Mouse (Mus musculus): ENCODE results near the gene Il6st.
A peak's percentile ranks its signal among the peaks of the same experiment; 100 is the strongest.

Gene Il6st

DNA sequence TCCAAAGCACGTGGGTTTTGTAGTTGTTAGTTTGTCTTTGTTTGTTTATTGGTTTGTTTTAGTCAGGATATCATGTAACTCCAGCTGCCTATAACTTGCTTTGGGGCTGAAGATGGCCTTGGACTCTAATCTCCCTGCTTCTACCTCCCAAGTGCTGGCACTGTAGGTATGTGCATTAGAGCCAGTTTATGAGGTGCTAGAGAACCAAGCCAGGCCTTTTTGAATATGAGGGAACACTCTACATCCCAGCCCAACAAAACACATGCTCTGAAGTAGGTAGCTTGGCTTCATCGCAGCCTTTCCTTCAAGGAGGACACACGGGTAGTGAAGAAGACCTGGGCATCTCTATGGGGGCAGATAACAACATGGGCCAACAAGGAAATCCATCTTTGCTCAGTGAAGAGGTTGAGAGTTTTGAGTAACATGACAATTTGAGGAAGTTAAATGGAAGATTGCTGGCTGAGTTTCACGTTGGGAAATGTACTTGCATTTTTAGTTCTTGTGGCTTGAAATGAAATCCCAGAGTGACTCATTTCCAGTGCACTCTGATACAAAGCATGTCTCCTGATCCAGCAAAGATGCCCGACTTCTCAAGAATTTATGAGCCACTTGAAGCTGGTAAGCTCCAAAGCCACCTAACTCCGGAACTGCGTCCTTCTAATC lies 20.9 kb upstream of the Il6st start:
- DNase-seq (ENCODE audit: low spot score in 2 of 2) = no peak

DNA sequence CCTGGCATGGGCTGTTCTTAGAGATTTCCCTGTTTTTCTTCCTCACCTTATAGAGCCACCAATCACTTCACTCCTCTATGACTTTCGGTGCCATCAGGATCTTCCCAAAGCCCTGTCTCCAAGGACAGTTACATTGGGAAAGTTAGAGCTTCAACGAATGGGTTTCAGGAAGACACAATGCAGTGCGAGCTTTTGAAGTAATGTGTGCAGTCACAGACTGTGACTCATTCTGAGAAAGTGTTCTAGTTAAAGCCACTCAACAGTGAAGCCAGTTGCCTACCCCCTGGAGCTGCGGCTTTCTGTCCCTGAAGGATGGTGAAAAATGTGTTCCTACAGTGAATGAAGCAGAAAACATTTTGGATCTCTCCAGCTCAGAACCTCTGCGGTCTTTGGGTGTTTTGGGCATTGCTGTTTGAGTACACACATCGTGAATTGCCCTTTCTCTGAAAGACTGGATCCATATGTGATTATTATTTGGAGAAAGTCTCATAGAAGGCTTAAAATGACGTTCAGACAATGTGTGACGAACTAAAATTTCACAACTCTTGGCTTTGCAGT lies 16.7 kb upstream of the Il6st start:
- peak in 1 of 2 experiments; percentile 7 for DNase-seq (ENCODE audit: low spot score in 2 of 2)

DNA sequence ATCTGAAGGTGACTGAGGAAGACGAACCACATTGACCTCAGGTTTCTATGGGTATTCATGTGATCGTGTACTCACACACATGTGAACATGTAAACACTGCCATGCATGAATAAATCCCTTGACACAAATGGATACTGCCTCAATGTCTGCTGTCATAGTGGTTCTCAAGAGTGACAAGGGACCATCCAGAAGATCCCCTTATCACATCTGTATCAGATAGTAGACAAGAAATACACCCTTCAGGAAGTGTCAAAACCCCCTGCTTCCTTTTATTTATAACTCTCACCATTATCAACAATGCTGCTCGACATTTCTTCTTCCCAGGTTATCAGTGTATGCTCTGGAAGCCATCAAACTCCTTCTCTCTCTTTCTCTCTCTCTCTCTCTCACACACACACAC lies 13.7 kb upstream of the Il6st start:
- no peak for DNase-seq (ENCODE audit: low spot score in 2 of 2)

DNA sequence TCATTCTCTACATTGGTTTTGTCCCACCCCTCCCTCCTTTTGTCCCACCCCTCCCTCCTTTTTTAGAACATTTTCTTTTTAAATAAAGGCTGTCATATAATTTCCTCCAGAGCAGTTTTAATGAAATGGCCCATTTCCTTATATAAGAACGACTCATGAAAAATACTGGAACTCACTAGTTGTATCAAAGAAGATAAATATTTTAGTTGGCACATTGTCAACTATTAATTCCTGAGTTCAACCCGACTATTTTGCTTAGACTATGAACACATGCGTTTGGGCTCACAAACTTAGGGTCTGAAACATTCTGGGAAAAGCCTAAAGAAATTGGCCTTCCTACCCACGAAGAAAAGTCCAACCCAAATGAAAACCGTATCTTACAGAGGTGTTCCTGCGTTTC lies 6.5 kb upstream of the Il6st start:
- DNase-seq (ENCODE audit: low spot score in 2 of 2) = peak in 1 of 2 experiments; percentile 7

DNA sequence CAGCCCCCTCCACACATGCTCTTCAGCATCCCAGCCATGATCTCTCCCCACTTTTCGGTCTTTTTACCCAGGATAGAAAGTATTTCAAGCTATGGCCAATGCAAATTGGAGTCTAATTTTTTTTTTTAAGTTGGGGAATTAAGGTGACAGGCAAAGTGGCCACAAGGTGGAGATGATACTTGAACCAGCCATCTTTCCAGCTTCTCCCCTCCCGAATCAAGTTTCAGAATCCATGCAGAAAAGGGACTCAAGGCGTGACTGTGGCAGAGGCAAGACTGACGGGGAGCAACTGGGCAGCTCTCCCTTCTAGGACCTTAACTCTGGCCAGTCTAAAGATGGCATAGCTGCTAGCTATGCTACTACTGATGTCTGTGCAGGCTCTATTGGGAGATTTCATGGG lies 5.9 kb upstream of the Il6st start:
- DNase-seq (ENCODE audit: low spot score in 2 of 2) = peak in 1 of 2 experiments; percentile 4

DNA sequence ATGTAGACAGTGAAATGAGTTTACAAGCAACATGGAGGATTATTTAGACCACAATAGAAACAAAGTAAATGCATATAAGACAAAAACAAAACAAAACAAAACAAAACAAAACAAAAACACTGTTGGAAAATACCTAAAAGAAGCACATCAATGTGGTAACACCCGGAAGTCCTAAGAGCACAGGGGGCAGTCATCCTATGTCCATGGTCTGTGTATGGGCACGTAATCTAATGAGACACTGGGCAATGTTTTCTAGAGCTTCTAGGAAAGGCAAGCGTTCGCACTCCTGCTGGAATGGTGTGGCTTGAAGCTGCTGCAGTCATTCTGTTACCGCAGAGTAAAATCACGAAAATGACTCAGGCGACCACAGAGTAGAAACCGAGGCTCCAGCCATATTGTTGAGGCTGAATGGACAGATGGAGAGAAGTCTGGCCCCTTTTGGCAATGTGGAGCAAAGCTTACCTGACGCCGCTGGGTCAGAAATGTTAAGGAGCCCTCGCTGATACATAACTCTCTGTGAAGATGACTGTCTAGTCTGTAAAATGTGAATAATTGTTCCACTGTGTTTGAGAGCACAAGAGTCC lies 5.3 kb upstream of the Il6st start:
- peak in 1 of 2 experiments; percentile 9 for DNase-seq (ENCODE audit: low spot score in 2 of 2)

DNA sequence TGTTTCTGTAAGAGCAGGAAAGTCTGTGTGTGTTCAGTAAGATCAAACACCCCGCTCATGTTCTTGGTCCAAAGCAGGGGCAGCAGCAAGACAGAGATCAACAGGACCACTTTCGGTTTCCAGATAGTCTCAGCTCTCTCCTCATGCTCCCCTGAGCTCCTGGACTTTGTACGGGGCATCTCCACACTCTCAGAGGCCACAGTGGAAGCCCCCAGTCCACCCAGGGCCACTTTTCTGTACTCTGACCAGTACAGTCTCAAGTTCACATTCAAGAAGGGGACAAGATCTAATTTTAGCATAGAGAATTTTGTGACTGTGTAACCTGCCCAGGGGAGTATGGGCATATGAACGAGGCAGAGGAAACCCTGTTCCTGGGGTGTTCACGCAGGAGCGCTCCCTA lies 3.9 kb upstream of the Il6st start:
- peak in 1 of 2 experiments; percentile 11 for DNase-seq (ENCODE audit: low spot score in 2 of 2)

DNA sequence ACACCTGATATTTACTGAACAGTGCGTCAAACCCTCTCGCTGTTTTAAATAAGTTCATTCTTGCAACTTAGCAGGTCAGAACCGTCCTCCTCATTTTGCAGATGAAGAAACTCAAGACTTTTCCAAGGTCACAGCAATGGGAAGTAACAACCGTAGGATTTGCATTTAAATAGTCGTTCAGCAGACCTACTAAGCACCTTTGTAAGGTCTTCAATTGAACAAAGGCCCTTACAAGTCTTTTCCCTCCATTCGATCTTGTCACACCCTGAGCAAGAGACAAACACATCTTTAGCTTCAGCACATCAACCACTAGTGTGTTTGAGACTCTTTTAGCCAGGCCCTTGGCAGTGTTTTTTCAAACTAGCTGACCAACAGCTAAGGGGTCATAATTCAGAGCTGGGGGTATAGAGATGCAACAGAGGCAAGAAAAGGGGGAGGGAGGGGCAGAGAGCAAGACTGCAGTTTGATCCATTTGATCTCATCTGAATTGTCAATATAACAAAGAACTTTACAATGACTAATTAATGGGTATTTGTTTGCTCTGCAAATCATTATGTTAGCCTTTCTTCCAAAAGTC lies 1.4 kb upstream of the Il6st start:
- no peak for DNase-seq (ENCODE audit: low spot score in 2 of 2)

DNA sequence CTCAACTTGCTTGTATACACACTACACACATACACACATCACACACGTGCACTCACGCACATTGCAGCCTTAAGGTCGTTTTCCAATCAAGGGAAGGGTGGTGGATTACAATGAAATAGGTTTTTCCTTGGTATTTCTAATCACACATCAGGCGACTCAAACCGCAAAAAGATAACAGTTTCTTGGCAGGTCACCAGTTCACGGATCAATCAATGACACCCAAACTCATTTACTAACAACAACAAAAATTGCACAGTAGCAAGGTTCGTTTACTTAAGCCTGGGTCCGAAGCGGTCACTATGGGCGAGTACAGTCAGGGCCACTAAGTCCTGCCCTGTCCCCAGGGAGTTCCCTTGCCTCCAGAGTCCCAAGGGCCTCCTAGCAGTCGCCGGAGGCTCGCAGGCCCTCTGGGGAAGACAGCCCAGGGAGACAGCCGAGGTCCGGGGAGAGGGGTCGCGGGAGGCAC lies 500 bp upstream of the Il6st start:
- no peak for DNase-seq (ENCODE audit: low spot score in 2 of 2)

DNA sequence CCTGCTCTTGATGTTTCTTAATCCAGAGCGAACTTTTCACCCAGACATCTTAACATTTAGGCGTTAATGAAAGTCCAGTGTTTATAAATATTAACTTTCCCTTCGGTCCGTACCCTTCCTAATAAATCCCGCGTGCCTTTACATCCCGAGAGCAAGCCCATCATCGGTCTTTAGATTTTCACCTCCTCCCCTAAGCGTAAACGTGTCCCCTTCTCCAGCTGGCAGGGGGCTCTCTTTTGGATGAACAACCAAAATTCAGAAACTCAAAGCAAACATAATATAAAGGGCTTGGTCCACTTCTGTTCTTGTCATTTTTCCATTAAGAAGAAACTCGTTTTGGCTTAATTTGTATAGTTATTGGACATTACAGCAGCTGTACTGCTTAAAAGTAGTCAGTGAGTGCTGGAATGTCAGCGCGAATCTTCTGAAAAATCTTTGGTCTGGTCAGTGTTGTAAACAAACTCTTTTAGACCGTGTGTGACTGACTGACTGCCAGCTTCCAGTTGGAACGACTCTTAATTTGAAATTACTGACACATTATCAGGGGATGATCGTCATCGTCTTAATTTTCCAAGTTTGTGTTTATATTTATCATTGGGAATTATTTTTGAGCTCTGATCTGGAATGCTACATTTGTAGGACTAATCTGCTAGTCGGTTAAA lies 887 bp downstream of the Il6st start:
- DNase-seq (ENCODE audit: low spot score in 2 of 2) = peak in 1 of 2 experiments; percentile 12

DNA sequence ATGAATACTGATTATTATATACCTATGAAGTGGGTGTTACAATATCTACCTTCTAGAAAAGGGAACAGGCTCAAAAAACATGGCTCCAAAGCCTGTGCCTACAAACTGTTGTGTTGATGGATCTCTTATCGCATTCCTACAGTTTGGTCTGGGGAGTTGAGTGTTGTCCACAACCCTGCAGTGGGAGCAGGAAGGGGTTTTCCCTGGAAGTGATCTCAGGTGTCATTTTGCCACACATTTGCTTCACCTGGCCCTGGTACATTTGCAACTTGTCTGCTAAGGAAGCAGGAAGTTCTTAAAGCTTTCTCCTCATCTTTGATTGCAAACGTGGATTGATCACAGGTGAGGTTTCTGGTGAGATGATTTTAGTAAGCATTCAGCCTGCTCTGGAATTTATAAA lies 1.7 kb downstream of the Il6st start:
- peak in 1 of 2 experiments; percentile 11 for DNase-seq (ENCODE audit: low spot score in 2 of 2)

DNA sequence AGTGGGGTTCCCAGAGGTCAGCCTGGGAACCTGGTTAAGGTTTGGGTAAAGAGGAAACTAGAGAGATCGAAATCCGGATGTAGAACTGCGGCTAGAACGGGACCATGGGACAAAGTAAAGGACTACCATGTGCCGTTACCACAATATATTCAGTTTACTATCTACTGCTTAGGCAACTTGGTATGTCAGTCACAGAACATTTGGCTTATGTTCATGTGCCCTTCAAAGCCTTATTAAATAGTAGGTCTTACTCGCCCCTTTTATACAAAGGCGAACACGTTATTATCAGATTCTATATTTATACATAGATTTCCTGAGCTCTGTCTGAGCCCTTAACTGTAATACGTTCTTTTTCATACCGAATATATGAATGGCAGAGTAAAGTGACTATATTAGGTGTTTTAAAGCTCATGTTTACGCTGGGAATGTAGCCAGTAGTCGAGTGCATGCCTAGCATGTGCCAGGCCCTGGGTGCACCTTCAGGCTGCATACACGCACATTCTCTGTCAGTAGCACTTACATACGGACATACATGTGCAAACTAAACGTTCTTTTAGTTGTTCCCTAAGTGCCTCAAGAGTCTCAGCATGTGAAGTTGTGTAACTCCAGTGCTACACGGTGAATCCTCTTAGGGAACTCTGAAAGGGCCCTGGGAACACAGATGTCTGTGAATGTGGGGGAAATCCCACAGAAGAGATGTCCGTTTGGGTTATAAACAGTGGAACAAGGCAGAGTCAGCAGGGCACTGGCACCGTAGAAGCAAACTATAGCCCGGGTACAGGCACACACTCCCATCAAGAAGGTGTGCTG lies 2.5 kb downstream of the Il6st start:
- peak in 1 of 2 experiments; percentile 10 for DNase-seq (ENCODE audit: low spot score in 2 of 2)

DNA sequence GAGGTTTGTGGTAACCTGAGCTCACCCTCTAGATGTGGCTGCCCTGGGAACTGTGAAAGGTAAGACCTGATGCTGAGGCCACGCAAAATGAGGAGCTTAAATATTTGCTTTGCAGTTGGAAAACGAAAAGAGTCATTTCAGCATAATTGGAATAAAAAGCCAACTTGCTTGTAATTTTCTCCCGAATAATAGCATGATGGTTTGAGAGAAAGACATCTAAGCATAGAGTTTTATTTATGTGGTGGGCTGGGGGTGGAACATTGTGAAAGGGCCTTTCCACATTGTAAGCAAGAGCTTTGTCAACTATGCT lies 3.0 kb downstream of the Il6st start:
- DNase-seq (ENCODE audit: low spot score in 2 of 2) = no peak

DNA sequence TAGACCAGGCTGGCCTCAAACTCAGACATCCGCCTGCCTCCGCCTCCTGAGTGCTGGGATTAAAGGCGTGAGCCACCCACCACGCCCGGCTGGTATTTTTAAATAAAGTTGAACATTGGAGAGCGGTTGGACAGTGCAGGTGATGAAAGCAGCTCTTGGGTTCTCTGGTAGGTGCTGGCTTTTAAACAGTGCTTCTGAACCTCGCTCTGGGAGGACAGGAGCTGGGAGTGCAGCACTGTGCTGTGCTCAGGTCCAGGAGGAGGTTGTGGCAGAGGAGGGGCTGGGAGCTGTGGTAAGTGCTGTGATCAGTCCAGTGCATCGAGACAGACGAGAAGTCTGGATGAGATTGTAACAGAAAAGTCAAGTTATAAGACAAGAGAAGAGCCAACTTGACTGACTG lies 3.5 kb downstream of the Il6st start:
- DNase-seq (ENCODE audit: low spot score in 2 of 2) = no peak

DNA sequence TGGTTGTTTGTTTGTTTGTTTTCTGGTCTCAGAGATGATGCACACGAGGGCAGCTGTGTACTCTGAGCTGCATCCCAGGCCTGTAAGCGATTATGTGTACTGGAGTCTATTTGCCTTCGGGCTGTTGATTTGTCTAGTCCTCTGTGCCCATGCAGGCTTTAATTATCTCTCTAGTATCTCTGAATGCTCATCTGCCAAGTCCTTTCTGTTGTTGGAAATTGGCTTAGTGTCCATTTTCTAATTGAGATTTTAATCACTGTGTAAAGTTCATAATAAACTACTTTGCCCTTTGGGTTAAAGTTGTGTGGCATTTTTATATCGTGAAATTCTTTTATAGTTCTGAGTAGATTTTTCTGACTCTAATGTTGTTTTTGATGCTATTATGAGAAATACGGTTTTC lies 5.6 kb downstream of the Il6st start:
- DNase-seq (ENCODE audit: low spot score in 2 of 2) = no peak

DNA sequence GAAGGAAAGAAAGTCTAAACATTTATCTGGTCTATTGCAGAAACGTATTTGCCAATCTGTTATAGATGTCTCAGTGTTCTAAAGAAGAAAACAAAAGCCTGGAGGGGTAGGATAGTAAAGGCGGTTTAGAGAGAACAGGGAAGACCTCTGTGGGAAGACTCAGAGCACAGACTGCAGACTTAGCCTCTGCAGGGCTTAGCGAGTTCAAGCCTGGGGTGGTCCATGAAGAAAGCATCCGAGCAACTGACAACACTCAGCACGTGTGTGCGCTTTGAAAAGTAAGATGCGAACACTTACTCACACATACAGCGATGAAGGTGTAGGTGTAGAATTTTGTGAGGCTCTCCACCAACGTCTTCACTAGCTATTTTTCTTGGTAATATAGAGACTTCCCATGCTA lies 7.3 kb downstream of the Il6st start:
- no peak for DNase-seq (ENCODE audit: low spot score in 2 of 2)

DNA sequence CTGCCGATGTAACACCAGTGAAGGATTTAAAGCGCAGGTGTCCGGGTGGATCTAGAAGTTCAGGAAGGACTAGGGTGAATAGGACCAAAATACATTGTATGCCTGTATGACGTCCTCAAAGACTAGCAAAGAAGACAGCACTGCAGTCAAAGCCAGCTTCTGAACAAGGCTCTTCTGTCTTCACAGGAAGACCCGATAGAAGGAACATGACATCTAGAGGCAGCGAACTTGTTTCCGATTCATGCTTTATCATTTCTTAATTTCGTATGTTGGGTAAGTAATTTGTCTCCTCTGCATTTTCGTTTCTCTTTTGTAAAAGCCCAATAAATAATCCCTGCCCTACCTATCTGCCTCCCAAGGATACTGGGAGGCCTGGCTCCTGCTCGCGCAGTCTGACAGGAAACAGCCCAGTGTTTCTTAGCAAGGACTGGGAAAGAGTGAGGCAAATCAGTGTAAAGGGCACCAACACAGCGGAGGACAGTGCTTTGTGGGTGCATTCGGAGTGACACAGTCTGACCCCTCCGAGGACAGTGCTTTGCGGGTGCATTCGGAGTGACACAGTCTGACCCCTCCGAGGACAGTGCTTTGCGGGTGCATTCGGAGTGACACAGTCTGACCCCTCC lies 8.6 kb downstream of the Il6st start:
- DNase-seq (ENCODE audit: low spot score in 2 of 2) = no peak

DNA sequence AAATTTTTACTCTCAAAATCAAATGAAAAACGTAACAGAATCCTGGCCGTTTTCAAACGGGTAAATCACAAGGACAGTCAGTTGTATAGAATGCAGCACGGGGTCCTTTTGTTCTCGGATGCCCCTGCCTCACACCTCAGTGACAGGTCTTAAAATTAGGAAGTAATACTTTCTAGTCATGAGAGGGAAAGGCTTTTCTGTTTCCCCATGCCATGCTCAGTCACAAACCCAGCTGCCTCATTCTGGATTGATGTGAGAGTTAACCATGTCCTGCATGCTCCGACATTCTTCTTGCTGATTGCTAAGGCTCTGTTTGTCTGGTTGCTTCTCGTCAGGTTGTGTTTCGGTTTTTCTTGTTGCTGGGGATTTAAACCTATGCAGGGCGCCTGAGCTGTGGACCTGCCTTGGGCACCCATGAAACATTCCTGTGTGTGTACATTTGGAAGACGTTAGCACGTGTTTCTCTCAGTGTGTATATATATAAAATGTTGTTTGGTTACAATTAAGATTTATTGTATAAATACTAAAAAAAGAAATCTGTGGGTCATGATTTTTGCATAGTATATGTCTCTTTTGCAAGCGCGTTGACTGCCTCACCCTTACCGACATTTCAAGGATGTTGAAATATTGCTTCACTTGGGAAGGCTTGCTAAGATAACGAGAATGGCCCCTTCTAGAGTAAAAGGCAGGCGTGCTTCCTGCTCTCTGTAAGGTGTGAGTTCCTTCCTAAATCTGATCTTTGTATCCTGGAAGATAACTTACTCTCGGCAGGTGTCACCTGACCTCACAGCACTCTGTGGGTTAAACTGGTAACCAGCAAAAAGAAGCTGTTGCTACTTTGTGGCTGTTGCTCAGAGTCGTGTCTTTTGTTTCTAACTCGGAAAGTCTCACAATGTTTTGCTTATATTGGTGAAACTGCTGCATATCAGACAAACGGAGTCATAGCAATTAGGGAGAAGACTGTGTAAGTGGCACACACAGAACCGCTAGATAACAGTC lies 10.2 kb downstream of the Il6st start:
- no peak for DNase-seq (ENCODE audit: low spot score in 2 of 2)

DNA sequence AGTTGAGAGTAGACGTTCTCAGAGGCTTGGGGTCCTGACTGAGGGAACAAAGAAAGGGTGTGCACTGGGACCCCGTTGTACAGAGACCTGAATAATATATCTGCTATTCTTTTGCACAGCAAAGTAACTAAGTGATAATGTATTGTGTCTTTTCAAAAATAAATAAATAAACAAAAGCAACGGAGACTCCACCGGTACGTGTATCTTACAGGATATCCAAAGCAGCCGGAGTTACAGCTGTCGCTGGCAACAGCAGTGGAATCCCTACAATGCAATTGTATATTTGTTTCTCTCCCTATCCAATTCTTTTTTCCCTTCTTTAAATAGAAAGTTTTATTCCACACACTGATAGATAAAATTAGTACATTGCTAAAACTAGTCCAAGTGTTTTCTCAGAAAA lies 15.2 kb downstream of the Il6st start:
- no peak for DNase-seq (ENCODE audit: low spot score in 2 of 2)

DNA sequence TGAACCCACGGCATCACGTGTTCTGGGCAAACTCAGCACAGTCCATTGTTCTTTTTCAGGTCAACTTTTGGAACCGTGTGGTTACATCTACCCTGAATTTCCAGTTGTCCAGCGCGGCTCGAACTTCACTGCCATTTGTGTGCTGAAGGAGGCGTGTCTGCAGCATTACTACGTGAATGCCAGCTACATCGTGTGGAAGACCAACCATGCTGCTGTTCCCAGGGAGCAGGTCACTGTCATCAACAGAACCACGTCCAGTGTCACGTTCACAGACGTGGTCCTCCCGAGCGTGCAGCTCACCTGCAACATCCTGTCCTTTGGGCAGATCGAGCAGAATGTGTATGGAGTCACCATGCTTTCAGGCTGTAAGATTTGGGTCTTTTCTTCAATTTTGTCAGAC lies 16.1 kb downstream of the Il6st start:
- DNase-seq (ENCODE audit: low spot score in 2 of 2) = no peak

Measured in urinary bladder, postnatal 4 days (tissue).